Mouse (Mus musculus): ENCODE measurements around the gene Lrrc47. TPM values are rescaled to one million over a fixed set of nuclear protein-coding genes. Genes with fewer than 3 reads are reported as not detected.
A peak's percentile ranks its signal among the peaks of the same experiment; 100 is the strongest.

Gene Lrrc47
- polyA plus RNA-seq, 1 experiment from 2014 or later = 44.3 TPM

DNA sequence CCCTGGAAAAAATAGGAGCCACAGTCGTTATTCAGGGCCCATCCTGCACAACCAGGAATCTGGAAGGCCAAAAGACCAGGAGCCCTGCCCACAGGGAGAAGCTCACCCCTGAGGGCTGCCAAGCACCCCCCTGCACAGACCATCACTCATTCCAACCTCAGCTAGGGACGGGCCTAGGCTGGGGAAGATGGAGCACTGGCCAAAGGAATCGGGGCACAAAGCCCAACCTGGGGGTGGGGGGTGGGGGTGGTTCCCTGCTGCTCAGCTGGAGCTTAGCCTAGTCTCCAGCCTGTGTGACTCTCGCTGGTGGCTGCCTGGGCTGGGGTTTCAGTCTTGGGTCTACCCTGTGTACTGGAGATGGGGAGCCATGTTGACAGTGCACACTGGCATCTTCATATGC is 11.3 kb downstream of the Lrrc47 start:
- ATAC-seq (no peak), DNase-seq (ENCODE audit: low read depth, low spot score) (no peak)
- in situ Hi-C loops (cut with MboI; ENCODE audit: low pct_unique_long_range_greater_than_20kb) = no loop called here
- CTCF ChIA-PET = no interaction called here
- no peaks in the 10 kb centered on the region for H3K27me3 ChIP-seq
- no peak for TF ChIP-seq CTCF (IDR thresholded peaks at IDR 0.05)
- POLR2A ChIA-PET = interaction anchor here (2.7 kb wide), 1 partner anchor 11 kb away, joined by 11 read pairs; the partner anchor contains the start of gene Lrrc47

DNA sequence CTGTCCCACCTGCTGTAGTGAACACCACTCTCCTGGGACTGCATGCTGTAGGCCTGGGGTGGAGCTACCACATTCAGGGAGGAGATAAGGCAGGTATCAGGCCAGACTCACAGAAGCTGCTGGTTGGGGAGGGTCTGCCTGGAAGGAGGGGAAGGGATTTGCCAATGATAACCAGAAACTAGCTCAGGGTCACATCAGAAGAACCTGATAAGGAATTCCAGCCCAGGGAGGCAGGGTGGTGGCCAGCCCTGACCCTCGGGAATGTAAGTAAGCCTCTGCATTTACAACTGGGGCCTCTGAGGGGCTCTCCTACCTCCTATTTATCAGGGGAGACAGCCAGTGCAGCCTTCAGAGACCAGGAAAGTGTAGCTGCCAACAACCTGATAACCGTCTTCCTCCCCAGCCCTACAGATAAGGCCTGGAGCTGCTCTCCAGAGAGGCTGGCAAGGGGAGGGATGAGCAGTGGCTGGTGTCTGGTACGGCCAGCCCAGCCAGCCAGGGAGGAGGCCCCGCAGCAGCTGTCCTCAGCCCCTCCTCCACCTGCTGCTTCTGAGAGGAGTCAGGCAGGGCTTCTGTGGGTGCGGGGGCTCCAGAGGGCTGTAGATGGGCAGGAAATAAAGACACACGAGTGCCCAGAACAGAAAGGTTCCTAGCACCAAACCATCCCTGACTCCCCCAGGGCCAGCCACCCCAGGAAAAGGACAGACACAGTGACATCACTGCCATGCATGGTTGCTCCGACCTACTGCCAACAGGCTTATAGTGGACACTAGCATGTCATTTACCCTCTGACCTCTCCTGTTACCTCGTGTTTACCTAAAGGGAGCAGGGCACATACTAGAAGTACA is 12.4 kb downstream of the Lrrc47 start:
- POLR2A ChIA-PET = no interaction called here
- TF ChIP-seq CTCF (IDR thresholded peaks at IDR 0.05) = no peak
- no peaks in the 10 kb centered on the region for H3K27me3 ChIP-seq
- in situ Hi-C loops (cut with MboI; ENCODE audit: low pct_unique_long_range_greater_than_20kb) = no loop called here
- ATAC-seq (no peak), DNase-seq (ENCODE audit: low read depth, low spot score) (no peak)
- CTCF ChIA-PET = no interaction called here

DNA sequence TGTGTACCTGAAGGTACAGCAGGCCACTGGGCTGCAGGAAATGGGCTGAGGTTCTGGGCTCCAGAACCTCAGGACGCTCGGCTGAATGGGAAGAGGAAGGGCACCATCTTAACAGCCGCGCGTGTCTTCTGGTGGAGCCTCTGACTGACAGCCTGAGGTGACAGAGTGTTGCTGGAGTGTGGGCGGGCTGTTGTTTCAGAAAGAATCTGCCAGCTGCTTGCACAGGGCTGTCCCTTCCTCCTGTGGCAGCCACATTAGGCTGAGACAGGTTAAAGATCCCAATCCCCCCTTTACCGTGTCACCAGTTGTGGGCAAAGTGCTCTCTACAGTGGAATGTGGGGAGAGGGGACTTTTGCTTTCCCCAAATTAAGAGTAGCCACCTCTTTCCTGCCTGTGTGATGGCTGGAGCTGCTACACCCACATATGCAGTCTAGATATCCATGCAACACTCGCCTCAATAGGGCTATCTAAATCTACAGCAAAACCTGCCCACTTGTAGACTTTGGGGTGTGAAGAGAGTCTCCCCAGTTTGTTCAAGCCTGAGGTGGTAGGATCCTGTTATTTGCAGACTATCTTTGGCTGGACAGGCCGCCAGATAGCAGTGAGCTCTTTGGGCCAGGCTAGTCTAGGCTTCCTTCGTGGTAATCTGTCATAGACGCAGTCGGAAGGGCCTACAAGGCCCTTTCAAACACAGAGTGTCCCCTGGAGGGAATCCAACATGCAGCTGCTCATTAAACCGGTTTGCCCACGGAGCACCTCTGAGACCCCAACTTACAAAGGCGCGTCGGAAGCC is 13.4 kb downstream of the Lrrc47 start:
- TF ChIP-seq CTCF (IDR thresholded peaks at IDR 0.05) = no peak
- H3K27me3 ChIP-seq = no peaks in the 10 kb centered on the region
- POLR2A ChIA-PET = interaction anchor here (1.1 kb wide), 1 partner anchor 13 kb away, joined by 5 read pairs; the partner anchor contains the start of gene Lrrc47
- ATAC-seq (no peak), DNase-seq (ENCODE audit: low read depth, low spot score) (no peak)
- CTCF ChIA-PET = no interaction called here
- in situ Hi-C loops (cut with MboI; ENCODE audit: low pct_unique_long_range_greater_than_20kb) = loop anchor here (25.0 kb wide), 1 partner anchor 262 kb away; no protein-coding TSS in a partner anchor

DNA sequence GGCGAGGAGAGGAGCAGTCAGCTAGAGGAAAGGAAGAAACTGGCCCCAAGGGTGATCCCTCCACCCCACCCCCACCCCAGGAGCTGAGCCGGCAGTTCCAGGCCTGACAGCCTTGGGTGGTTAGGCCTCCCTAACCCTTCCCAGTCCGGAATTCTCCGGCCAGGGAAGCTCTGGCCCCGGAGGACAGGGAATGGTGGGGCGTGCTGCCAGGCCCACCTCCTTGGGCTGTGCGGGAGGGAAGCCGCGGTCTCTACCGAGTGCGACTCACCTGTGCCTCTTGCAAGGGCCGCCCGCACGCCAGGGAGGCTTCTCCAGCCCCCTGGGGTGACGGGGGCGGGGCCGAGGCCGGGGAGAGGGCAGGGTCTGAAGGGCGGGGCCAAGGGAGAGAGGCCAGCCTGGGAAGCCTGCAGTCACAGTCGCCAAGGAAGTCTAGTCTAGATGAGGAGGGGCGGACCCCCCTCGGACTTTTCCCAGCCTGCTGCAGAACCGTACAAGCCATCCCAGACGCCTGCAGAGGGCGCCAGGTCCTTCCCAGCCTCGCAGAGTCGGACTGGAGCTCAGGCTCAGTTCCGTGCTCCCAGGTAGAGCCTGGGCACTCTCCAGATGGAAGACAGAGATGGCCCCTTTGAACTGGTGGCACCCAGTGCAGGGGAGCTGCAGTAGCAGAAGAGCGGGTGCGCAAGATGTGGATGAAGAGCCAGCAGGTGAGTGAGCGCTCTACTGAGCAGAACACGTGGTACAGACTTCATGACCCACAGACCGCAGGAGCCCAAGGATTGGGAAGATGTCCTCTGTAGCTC is 14.3 kb downstream of the Lrrc47 start, which contains the start of gene Smim1:
Smim1 (minus strand) TSS at position 590 of the 800 bp plus-strand sequence.
- ChIA-PET POLR2A (interaction anchor here (0.6 to 1.1 kb wide), 2 partner anchors 14 to 423 kb away, joined by 3 to 5 read pairs; partner anchors contain the start of gene Lrrc47), CTCF (interaction anchor here (1.9 kb wide), 1 partner anchor 39 kb away, joined by 7 read pairs; no protein-coding TSS in a partner anchor)
- no peak for TF ChIP-seq CTCF (IDR thresholded peaks at IDR 0.05)
- DNase-seq (ENCODE audit: low read depth, low spot score) (no peak), ATAC-seq (peak; percentile 91)
- H3K27me3 ChIP-seq = no peaks in the 10 kb centered on the region
- in situ Hi-C loops (cut with MboI; ENCODE audit: low pct_unique_long_range_greater_than_20kb) = loop anchor here (25.0 kb wide), 1 partner anchor 261 kb away; no protein-coding TSS in a partner anchor

DNA sequence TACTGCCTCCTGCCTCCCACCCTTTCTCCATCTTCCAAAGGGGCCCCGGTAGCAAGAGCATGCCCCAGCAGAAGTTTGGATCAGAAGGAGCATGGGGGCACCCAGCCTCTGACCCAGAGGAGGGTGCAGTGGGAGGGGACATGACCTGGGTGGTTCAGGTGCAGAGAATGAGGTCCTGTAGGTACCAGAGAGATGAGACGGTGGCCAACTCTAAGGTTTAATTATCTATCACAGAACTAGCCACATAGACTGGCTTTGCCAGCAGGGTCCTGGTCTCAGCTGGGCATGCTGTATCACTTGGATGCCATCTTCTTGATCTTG is 14.9 kb downstream of the Lrrc47 start:
- in situ Hi-C loops (cut with MboI; ENCODE audit: low pct_unique_long_range_greater_than_20kb) = loop anchor here (25.0 kb wide), 1 partner anchor 261 kb away; no protein-coding TSS in a partner anchor
- ChIA-PET POLR2A (no interaction called here), CTCF (interaction anchor here (1.9 kb wide), 1 partner anchor 38 kb away, joined by 7 read pairs; no protein-coding TSS in a partner anchor)
- no peaks in the 10 kb centered on the region for H3K27me3 ChIP-seq
- TF ChIP-seq CTCF (IDR thresholded peaks at IDR 0.05) = no peak
- ATAC-seq = no peak
- DNase-seq (ENCODE audit: low read depth, low spot score) = no peak

DNA sequence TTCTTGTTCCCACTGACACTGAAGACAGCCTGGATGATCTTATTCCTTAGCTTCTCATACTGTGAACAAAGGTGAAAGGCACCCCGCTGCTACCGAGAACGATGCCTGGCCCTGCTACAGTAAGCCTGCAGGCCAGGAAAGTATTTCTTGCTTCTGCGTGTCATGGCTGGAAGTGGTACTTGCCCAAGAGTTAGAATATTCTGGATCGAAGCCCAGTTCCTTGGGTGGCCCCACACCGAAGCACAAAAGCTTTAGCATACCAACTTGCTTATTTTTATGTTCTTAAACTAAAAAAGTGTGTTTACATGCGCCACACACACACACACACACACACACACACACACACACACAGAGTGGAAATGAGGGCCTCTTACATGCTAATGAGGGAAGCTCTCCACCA is 16.5 kb downstream of the Lrrc47 start:
- no peaks in the 10 kb centered on the region for H3K27me3 ChIP-seq
- no peak for DNase-seq (ENCODE audit: low read depth, low spot score)
- ATAC-seq = no peak
- no peak for TF ChIP-seq CTCF (IDR thresholded peaks at IDR 0.05)
- POLR2A ChIA-PET = no interaction called here
- CTCF ChIA-PET = interaction anchor here (1.2 to 1.5 kb wide), 2 partner anchors 77 to 178 kb away, joined by 3 read pairs; no protein-coding TSS in a partner anchor
- in situ Hi-C loops (cut with MboI; ENCODE audit: low pct_unique_long_range_greater_than_20kb) = loop anchor here (25.0 kb wide), 1 partner anchor 259 kb away; no protein-coding TSS in a partner anchor

DNA sequence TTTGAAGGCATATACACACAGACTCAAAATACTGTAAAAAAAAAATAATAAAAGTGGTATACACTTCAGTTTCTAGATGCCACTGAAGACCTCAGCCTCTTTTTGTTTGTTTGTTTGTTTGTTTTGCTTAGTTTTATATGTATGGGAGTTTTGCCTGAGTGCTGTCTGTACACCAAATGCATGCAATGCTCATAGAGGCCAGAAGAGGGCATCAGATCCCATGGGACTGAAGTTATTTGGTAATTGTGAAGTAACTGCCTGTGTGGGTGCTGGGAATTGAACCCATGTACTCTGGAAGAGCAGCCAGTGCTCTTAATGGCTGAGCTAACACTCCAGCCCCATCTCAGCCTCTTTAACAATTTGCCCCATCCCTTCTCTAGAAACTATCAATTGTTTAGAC is 17.1 kb downstream of the Lrrc47 start:
- H3K27me3 ChIP-seq = no peaks in the 10 kb centered on the region
- ATAC-seq (no peak), DNase-seq (ENCODE audit: low read depth, low spot score) (no peak)
- ChIA-PET CTCF (interaction anchor here (1.2 to 1.5 kb wide), 2 partner anchors 76 to 177 kb away, joined by 3 read pairs; no protein-coding TSS in a partner anchor), POLR2A (no interaction called here)
- in situ Hi-C loops (cut with MboI; ENCODE audit: low pct_unique_long_range_greater_than_20kb) = loop anchor here (25.0 kb wide), 1 partner anchor 259 kb away; no protein-coding TSS in a partner anchor
- no peak for TF ChIP-seq CTCF (IDR thresholded peaks at IDR 0.05)

DNA sequence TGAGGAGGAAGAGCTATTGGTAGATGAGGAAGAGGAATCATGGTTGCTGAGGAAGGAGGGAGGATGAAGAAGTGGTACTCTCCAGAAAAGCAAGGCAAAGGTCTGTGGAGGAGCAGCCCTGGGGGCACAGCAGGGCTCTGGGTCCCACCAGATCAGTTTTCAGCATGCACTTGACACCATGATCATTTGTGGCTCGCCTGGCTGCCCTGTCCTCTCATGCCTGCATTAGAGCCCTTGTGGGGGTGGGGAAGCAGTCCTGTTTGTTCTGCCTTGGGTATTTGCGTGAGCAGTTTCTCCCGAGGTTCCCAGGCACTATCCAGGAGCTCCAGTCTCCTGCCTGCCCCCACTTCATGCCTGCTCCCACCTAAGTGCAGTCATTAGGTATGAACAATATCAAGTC is 25.6 kb downstream of the Lrrc47 start:
- ChIA-PET POLR2A (no interaction called here), CTCF (interaction anchor here (1.1 kb wide), 1 partner anchor 8 kb away, joined by 3 read pairs; no protein-coding TSS in a partner anchor)
- ATAC-seq (no peak), DNase-seq (ENCODE audit: low read depth, low spot score) (no peak)
- TF ChIP-seq CTCF (IDR thresholded peaks at IDR 0.05) = no peak
- in situ Hi-C loops (cut with MboI; ENCODE audit: low pct_unique_long_range_greater_than_20kb) = loop anchor here (25.0 kb wide), 1 partner anchor 250 kb away; no protein-coding TSS in a partner anchor
- peaks cover 5% of the 10 kb centered on the region for H3K27me3 ChIP-seq

DNA sequence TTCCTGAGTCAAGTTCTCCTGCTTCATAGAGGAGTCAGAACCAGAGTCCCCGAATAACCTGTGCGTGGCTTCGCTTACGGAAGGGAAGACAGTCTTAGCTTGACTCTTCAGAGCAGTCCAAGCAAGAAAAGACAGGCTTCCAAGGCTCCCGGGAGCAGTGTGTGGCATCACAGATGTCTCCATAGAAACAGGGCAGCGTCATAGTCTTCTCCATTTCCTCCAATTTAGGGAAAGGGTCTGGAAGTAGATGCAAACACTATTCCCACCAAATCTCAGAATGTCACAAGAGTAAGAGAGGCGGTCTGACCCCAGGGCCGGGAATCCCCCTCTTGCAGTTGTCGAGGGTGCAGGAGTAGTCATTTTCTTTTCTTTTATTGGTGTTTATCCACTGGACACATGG is 31.0 kb downstream of the Lrrc47 start, which contains the start of gene Ccdc27:
Ccdc27 (minus strand) TSS at position 101 of the 400 bp plus-strand sequence.
- in situ Hi-C loops (cut with MboI; ENCODE audit: low pct_unique_long_range_greater_than_20kb) = loop anchor here (25.0 kb wide), 1 partner anchor 245 kb away; no protein-coding TSS in a partner anchor
- DNase-seq (ENCODE audit: low read depth, low spot score) = no peak
- POLR2A ChIA-PET = no interaction called here
- ATAC-seq = no peak
- H3K27me3 ChIP-seq = peaks cover 4% of the 10 kb centered on the region
- no peak for TF ChIP-seq CTCF (IDR thresholded peaks at IDR 0.05)
- CTCF ChIA-PET = no interaction called here
